In genomic region chr15:77151816-77152215, GRCm38 (mm10) we compare ENCODE assay signal across 8 mouse cellular contexts.
DNase-seq lines count a peak whose midpoint lies in the region; ATAC-seq and TF ChIP-seq lines count a peak whose summit lies in the region.

No protein-coding gene starts in this region.

- H3K4me3 ChIP-seq in heart, embryonic 16.5 days (ENCODE audit: low read length), result peak overlapping the region; percentile 68
- H3K4me3 ChIP-seq in hindbrain, embryonic 16.5 days (ENCODE audit: low read length), result peak overlapping the region; percentile 59
- H3K4me3 ChIP-seq in midbrain, postnatal 0 days (ENCODE audit: low read depth, low read length), result peak overlapping the region; percentile 60

- intact Hi-C loops in heart, postnatal 36 days (cut with DNase I), result loop anchor here (2.0 to 5.0 kb wide), 3 partner anchors 35 to 185 kb away; no protein-coding TSS in a partner anchor

- no peaks in the 10 kb centered on the region for H3K36me3 ChIP-seq in heart, embryonic 16.5 days (ENCODE audit: control insufficient read depth, insufficient read depth)
- no peaks in the 10 kb centered on the region for H3K36me3 ChIP-seq in hindbrain, embryonic 16.5 days (ENCODE audit: control insufficient read depth, insufficient read depth, low read length)
- H3K36me3 ChIP-seq in midbrain, postnatal 0 days (ENCODE audit: insufficient read depth, low read length), result no peaks in the 10 kb centered on the region

- no peaks in the 10 kb centered on the region for H3K27me3 ChIP-seq in heart, embryonic 16.5 days (ENCODE audit: control insufficient read depth, insufficient read depth, low read length)
- no peaks in the 10 kb centered on the region for H3K27me3 ChIP-seq in hindbrain, embryonic 16.5 days (replicated peaks; ENCODE audit: control insufficient read depth, insufficient read depth, low read length)
- no peaks in the 10 kb centered on the region for H3K27me3 ChIP-seq in midbrain, postnatal 0 days (ENCODE audit: insufficient read depth, low read length)

- H3K4me1 ChIP-seq in heart, embryonic 16.5 days (ENCODE audit: control insufficient read depth, insufficient read depth, low read length), result peaks cover 46% of the 10 kb centered on the region
- H3K4me1 ChIP-seq in hindbrain, embryonic 16.5 days (ENCODE audit: control insufficient read depth, insufficient read depth, low read depth, low read length), result peaks cover 41% of the 10 kb centered on the region
- peaks cover 15% of the 10 kb centered on the region for H3K4me1 ChIP-seq in midbrain, postnatal 0 days (ENCODE audit: insufficient read depth, low read length)

- H3K9ac ChIP-seq in heart, embryonic 16.5 days (ENCODE audit: low read length), result peak overlapping the region; percentile 77
- peak overlapping the region; percentile 64 for H3K9ac ChIP-seq in hindbrain, embryonic 16.5 days (ENCODE audit: low read depth, low read length)
- peak overlapping the region; percentile 82 for H3K9ac ChIP-seq in midbrain, postnatal 0 days (replicated peaks; ENCODE audit: low read length, poor library complexity, severe bottlenecking)

- no peak for ATAC-seq in heart, embryonic 16.5 days (replicated peaks; ENCODE audit: extremely low read depth, insufficient read depth, low FRiP score)
- no peak for ATAC-seq in hindbrain, embryonic 16.5 days
- ATAC-seq in midbrain, postnatal 0 days (ENCODE audit: low FRiP score), result no peak

- no peaks in the 10 kb centered on the region for H3K9me3 ChIP-seq in heart, embryonic 16.5 days (replicated peaks; ENCODE audit: control insufficient read depth, low read length)
- no peaks in the 10 kb centered on the region for H3K9me3 ChIP-seq in hindbrain, embryonic 16.5 days (ENCODE audit: control insufficient read depth, low read length)
- no peaks in the 10 kb centered on the region for H3K9me3 ChIP-seq in midbrain, postnatal 0 days (ENCODE audit: low read length)

- peak overlapping the region; percentile 78 for H3K4me2 ChIP-seq in heart, embryonic 16.5 days (ENCODE audit: low read depth, low read length)
- peak overlapping the region; percentile 88 for H3K4me2 ChIP-seq in hindbrain, embryonic 16.5 days (ENCODE audit: low read length)
- peak overlapping the region; percentile 65 for H3K4me2 ChIP-seq in midbrain, postnatal 0 days (ENCODE audit: low read depth, low read length, poor library complexity, severe bottlenecking)

- peak; percentile 21; the same call in 1 of the 2 replicates for TF ChIP-seq CTCF in midbrain, postnatal 0 days (IDR thresholded peaks at IDR 0.05)

- DNase-seq in heart, postnatal 36 days, result no peak
- peak; percentile 35 for DNase-seq in embryo, embryonic 10.5 days (ENCODE audit: low spot score)
- no peak for DNase-seq in midbrain, postnatal 0 days (ENCODE audit: low spot score)
- DNase-seq in kidney, postnatal 4 days, result no peak
- no peak for DNase-seq in adrenal gland, postnatal 25 days
- no peak for DNase-seq in thymus, adult 18-20 months

- H3K27ac ChIP-seq in heart, embryonic 16.5 days (ENCODE audit: low read length), result peak overlapping the region; percentile 92
- H3K27ac ChIP-seq in hindbrain, embryonic 16.5 days (ENCODE audit: low read depth, low read length), result peak overlapping the region; percentile 23; the same call in 1 of the 2 replicates
- peak overlapping the region; percentile 96 for H3K27ac ChIP-seq in midbrain, postnatal 0 days (ENCODE audit: low read depth, low read length)

- WGBS in heart, embryonic 16.5 days, result 5% methylated on average over 4 of the region's 4 CpGs
- 4% methylated on average over 4 of the region's 4 CpGs for WGBS in hindbrain, embryonic 16.5 days
- 5% methylated on average over 4 of the region's 4 CpGs for WGBS in midbrain, postnatal 0 days

Comparison
In these comparisons a context has a peak if more than half of its experiments do, and no peak if none do; other contexts are left out.
1. H3K27ac ChIP-seq: peak in every context shown above with its lines; median percentile 96 in midbrain, postnatal 0 days; 92 in heart, embryonic 16.5 days; 23 in hindbrain, embryonic 16.5 days.